ENCODE assay signal across 9 mouse cellular contexts in genomic region chr17:21531621-21532020, GRCm38 (mm10). TPM values are rescaled to one million over a fixed set of nuclear protein-coding genes. Genes with fewer than 3 reads are reported as not detected.
DNase-seq lines count a peak whose midpoint lies in the region; ATAC-seq and TF ChIP-seq lines count a peak whose summit lies in the region.
"Had no signal": no experiment of that assay in that cellular context is flagged by ENCODE, and none has a peak within 500 bp of the region (broad histone marks: within the 10 kb centered on the region; RNA-seq: fewer than 3 reads in every experiment).

No protein-coding gene starts in this region.

- peak overlapping the region; percentile 72 for H3K4me3 ChIP-seq in kidney, embryonic 14.5 days (ENCODE audit: low read length)
- peak overlapping the region; percentile 77; the same call in 1 of the 2 replicates for H3K4me3 ChIP-seq in G1E (ENCODE audit: low read depth, low read length)
- peak overlapping the region; percentile 71 for H3K4me3 ChIP-seq in embryonic facial prominence, embryonic 15.5 days (replicated peaks)
- H3K4me3 ChIP-seq in hindbrain, embryonic 13.5 days, result peak overlapping the region; percentile 62

- 69% methylated on average over 5 of the region's 5 CpGs for WGBS in kidney, embryonic 14.5 days
- 70% methylated on average over 5 of the region's 5 CpGs for WGBS in embryonic facial prominence, embryonic 15.5 days
- 87% methylated on average over 5 of the region's 5 CpGs for WGBS in hindbrain, embryonic 13.5 days

- no peaks in the 10 kb centered on the region for H3K36me3 ChIP-seq in kidney, embryonic 14.5 days (ENCODE audit: control insufficient read depth, insufficient read depth, low read length)
- H3K36me3 ChIP-seq in G1E (replicated peaks), result no peaks in the 10 kb centered on the region
- no peaks in the 10 kb centered on the region for H3K36me3 ChIP-seq in embryonic facial prominence, embryonic 15.5 days
- H3K36me3 ChIP-seq in hindbrain, embryonic 13.5 days, result no peaks in the 10 kb centered on the region

- peaks cover 4% of the 10 kb centered on the region for H3K4me1 ChIP-seq in kidney, embryonic 14.5 days (ENCODE audit: control insufficient read depth, insufficient read depth, low read length)
- peaks cover 42% of the 10 kb centered on the region for H3K4me1 ChIP-seq in G1E (ENCODE audit: insufficient read depth, low read depth, low read length)
- peaks cover 19% of the 10 kb centered on the region for H3K4me1 ChIP-seq in embryonic facial prominence, embryonic 15.5 days
- H3K4me1 ChIP-seq in hindbrain, embryonic 13.5 days (replicated peaks), result peaks cover 19% of the 10 kb centered on the region

- DNase-seq in kidney, postnatal 14 days, result no peak
- DNase-seq in G1E (ENCODE audit: low spot score), result no peak
- peak; percentile 36 for DNase-seq in lung, postnatal 10 days
- DNase-seq in spleen, adult 12 weeks (ENCODE audit: low spot score), result no peak

- ATAC-seq in kidney, embryonic 14.5 days (ENCODE audit: low FRiP score, low TSS enrichment), result 0 out of 2 replicates have a peak, but pooled peaks have one; percentile 0
- ATAC-seq in G1E (ENCODE audit: extremely low read depth, insufficient number of reproducible peaks, low FRiP score, poor library complexity, severe bottlenecking), result no peak
- no peak for ATAC-seq in embryonic facial prominence, embryonic 15.5 days (ENCODE audit: insufficient number of reproducible peaks, low FRiP score, low TSS enrichment, low read depth)
- peak; percentile 14; the same call in 1 of the 2 replicates for ATAC-seq in hindbrain, embryonic 13.5 days (ENCODE audit: low FRiP score)
- ATAC-seq in granulocyte monocyte progenitor cell, adult 5-6 weeks (replicated peaks; ENCODE audit: poor library complexity, severe bottlenecking), result no peak

- peak overlapping the region; percentile 94; the same call in 1 of the 2 replicates for H3K9ac ChIP-seq in kidney, embryonic 14.5 days (ENCODE audit: low read depth, low read length)
- H3K9ac ChIP-seq in embryonic facial prominence, embryonic 15.5 days, result peak overlapping the region; percentile 73
- peak overlapping the region; percentile 85 for H3K9ac ChIP-seq in hindbrain, embryonic 13.5 days

- H3K27me3 ChIP-seq in kidney, embryonic 14.5 days (ENCODE audit: control insufficient read depth, insufficient read depth, low read length), result no peaks in the 10 kb centered on the region
- H3K27me3 ChIP-seq in G1E (ENCODE audit: insufficient read depth, low read length), result no peaks in the 10 kb centered on the region
- no peaks in the 10 kb centered on the region for H3K27me3 ChIP-seq in embryonic facial prominence, embryonic 15.5 days
- no peaks in the 10 kb centered on the region for H3K27me3 ChIP-seq in hindbrain, embryonic 13.5 days
- H3K27me3 ChIP-seq: Patski had no signal

- no peaks in the 10 kb centered on the region for H3K9me3 ChIP-seq in kidney, embryonic 14.5 days (ENCODE audit: control insufficient read depth, low read length)
- H3K9me3 ChIP-seq in G1E (replicated peaks), result no peaks in the 10 kb centered on the region
- no peaks in the 10 kb centered on the region for H3K9me3 ChIP-seq in embryonic facial prominence, embryonic 15.5 days (replicated peaks)
- H3K9me3 ChIP-seq in hindbrain, embryonic 13.5 days, result no peaks in the 10 kb centered on the region

- H3K27ac ChIP-seq in kidney, embryonic 14.5 days (ENCODE audit: low read depth, low read length), result peak overlapping the region; percentile 97
- H3K27ac ChIP-seq in embryonic facial prominence, embryonic 15.5 days (replicated peaks), result peak overlapping the region; percentile 96
- peak overlapping the region; percentile 94 for H3K27ac ChIP-seq in hindbrain, embryonic 13.5 days

- TF ChIP-seq CTCF in G1E (IDR thresholded peaks at IDR 0.05; ENCODE audit: low read depth, low read length), result no peak

- H3K4me2 ChIP-seq in kidney, embryonic 14.5 days (replicated peaks; ENCODE audit: low read depth, low read length), result peak overlapping the region; percentile 71
- peak overlapping the region; percentile 65 for H3K4me2 ChIP-seq in embryonic facial prominence, embryonic 15.5 days (replicated peaks)
- H3K4me2 ChIP-seq in hindbrain, embryonic 13.5 days, result peak overlapping the region; percentile 66

RNA-seq across cellular contexts. Expression of gene Zfp52, which starts 3.7 kb away (rescaled TPM):
- polyA plus RNA-seq in kidney, embryonic 14.5 days (2014; fragmentation: Nextera tagmentation; extraction: Ambion mirVana), result 3.0 and 3.6 TPM in 2 replicates
- total RNA-seq in G1E (2014; fragmentation: Nextera tagmentation), result 5.7 and 7.8 TPM in 2 replicates
- 6.9 and 7.4 TPM in 2 replicates for total RNA-seq in G1E (2017)
- 0.36 and 0.61 TPM in 2 replicates for polyA plus RNA-seq in G1E (2012)
- 5.0 and 5.4 TPM in 2 replicates for polyA plus RNA-seq in embryonic facial prominence, embryonic 15.5 days (2015; fragmentation: Nextera tagmentation; extraction: Ambion mirVana)
- 1.9 and 2.5 TPM in 2 replicates for polyA plus RNA-seq in hindbrain, embryonic 13.5 days (2015; fragmentation: Nextera tagmentation; extraction: Ambion mirVana)
- 24.9 and 25.0 TPM in 2 replicates for total RNA-seq in granulocyte monocyte progenitor cell, adult 5-6 weeks (2014; fragmentation: Nextera tagmentation)
- total RNA-seq in granulocyte monocyte progenitor cell, adult 5-6 weeks (2017), result 33.6 and 46.7 TPM in 2 replicates

RNA-seq across cellular contexts. Expression of gene Zfp948, which starts 35.2 kb away (rescaled TPM):
- 22.8 and 24.3 TPM in 2 replicates for polyA plus RNA-seq in kidney, embryonic 14.5 days (2014; fragmentation: Nextera tagmentation; extraction: Ambion mirVana)
- total RNA-seq in G1E (2014; fragmentation: Nextera tagmentation) (22.6 and 24.2 TPM in 2 replicates), G1E (2017) (11.7 and 13.8 TPM in 2 replicates)
- 1.3 and 2.1 TPM in 2 replicates for polyA plus RNA-seq in G1E (2012)
- polyA plus RNA-seq in embryonic facial prominence, embryonic 15.5 days (2015; fragmentation: Nextera tagmentation; extraction: Ambion mirVana), result 16.7 and 18.8 TPM in 2 replicates
- polyA plus RNA-seq in hindbrain, embryonic 13.5 days (2015; fragmentation: Nextera tagmentation; extraction: Ambion mirVana), result 16.0 and 18.1 TPM in 2 replicates
- total RNA-seq in granulocyte monocyte progenitor cell, adult 5-6 weeks (2014; fragmentation: Nextera tagmentation), result 2.7 and 4.0 TPM in 2 replicates
- 1.9 and 3.6 TPM in 2 replicates for total RNA-seq in granulocyte monocyte progenitor cell, adult 5-6 weeks (2017)

RNA-seq across cellular contexts. Expression of gene Zfp53, which starts 42.8 kb away (rescaled TPM):
- polyA plus RNA-seq in kidney, embryonic 14.5 days (2014; fragmentation: Nextera tagmentation; extraction: Ambion mirVana), result 9.4 and 14.1 TPM in 2 replicates
- 15.1 and 15.3 TPM in 2 replicates for total RNA-seq in G1E (2014; fragmentation: Nextera tagmentation)
- total RNA-seq in G1E (2017), result 8.5 and 8.7 TPM in 2 replicates
- polyA plus RNA-seq in G1E (2012), result 2.6 and 2.9 TPM in 2 replicates
- polyA plus RNA-seq in embryonic facial prominence, embryonic 15.5 days (2015; fragmentation: Nextera tagmentation; extraction: Ambion mirVana), result 10.1 and 10.8 TPM in 2 replicates
- 10.0 and 10.4 TPM in 2 replicates for polyA plus RNA-seq in hindbrain, embryonic 13.5 days (2015; fragmentation: Nextera tagmentation; extraction: Ambion mirVana)
- 10.9 and 14.4 TPM in 2 replicates for total RNA-seq in granulocyte monocyte progenitor cell, adult 5-6 weeks (2014; fragmentation: Nextera tagmentation)
- total RNA-seq in granulocyte monocyte progenitor cell, adult 5-6 weeks (2017), result 10.4 and 15.8 TPM in 2 replicates

Comparison
In these comparisons a context has a peak if more than half of its experiments do, and no peak if none do; other contexts are left out.
1. ATAC-seq: peak in kidney, embryonic 14.5 days (single experiment) and hindbrain, embryonic 13.5 days (single experiment); none in G1E (single experiment), embryonic facial prominence, embryonic 15.5 days (single experiment) and granulocyte monocyte progenitor cell, adult 5-6 weeks (single experiment).
2. Peak in every context shown above with its lines, with median percentiles within 50 percentile points of each other: H3K27ac ChIP-seq, H3K4me2 ChIP-seq, H3K4me3 ChIP-seq and H3K9ac ChIP-seq.